Mouse (Mus musculus): ENCODE data around the gene Gas2.

GRCm38 (mm10) chr7:51928761-51929519, 67.1 kb downstream of the Gas2 start:
- TF ChIP-seq CTCF (conservative IDR thresholded peaks at IDR 0.05; ENCODE audit: low read length) = no peak
- no peak for TF ChIP-seq POU5F1 (IDR thresholded peaks at IDR 0.05; ENCODE audit: borderline replicate concordance, low read length)

Measured in E14TG2a.4 (cell line).